Mouse (Mus musculus) midbrain, postnatal 0 days (tissue): ENCODE results near the gene Arhgap19. TPM values are rescaled to one million over a fixed set of nuclear protein-coding genes. Genes with fewer than 3 reads are reported as not detected.
"Not testable (repeated sequence)": the region's sequence is repeated elsewhere in the genome, so short reads cannot be mapped to it uniquely, and the experiment has no call there.

Experiments
- ATAC-seq: fragments of 200-750 bp; cut with Nextera tagmentation; 2 replicates; pipeline ENCODE4 v1.8.0; 2017; ENCODE audit warnings: moderate number of reproducible peaks, mild to moderate bottlenecking, moderate TSS enrichment, moderate library complexity; ENCODE audit not compliant: low FRiP score
- DNase-seq: peaks from one replicate; pipeline ENCODE4 v3.0.0-alpha.2; 2015; ENCODE audit warnings: low spot score
- H3K27ac ChIP-seq: fragments of 300-500 bp; sonication (generic); 2 replicates; pipeline ENCODE4 v1.5.1; 2014; ENCODE audit warnings: low read depth, mild to moderate bottlenecking, low read length, mixed read lengths
- H3K27me3 ChIP-seq: fragments of 300-500 bp; sonication (generic); 2 replicates; pipeline ENCODE4 v1.6.1; 2014; ENCODE audit warnings: low read length, control low read depth, mixed read lengths; ENCODE audit not compliant: insufficient read depth
- H3K36me3 ChIP-seq: fragments of 300-500 bp; sonication (generic); 2 replicates; pipeline ENCODE4 v1.6.1; 2014; ENCODE audit warnings: low read length, control low read depth, mixed read lengths; ENCODE audit not compliant: insufficient read depth
- H3K4me1 ChIP-seq: fragments of 300-500 bp; sonication (generic); 2 replicates; pipeline ENCODE4 v1.6.1; 2014; ENCODE audit warnings: mild to moderate bottlenecking, control low read depth, antibody characterized with exemption, low read length, mixed read lengths; ENCODE audit not compliant: insufficient read depth
- H3K4me2 ChIP-seq: fragments of 300-500 bp; sonication (generic); 2 replicates; pipeline ENCODE4 v1.6.1; 2014; ENCODE audit warnings: low read depth, mild to moderate bottlenecking, low read length, mixed read lengths; ENCODE audit not compliant: poor library complexity, severe bottlenecking
- H3K4me3 ChIP-seq: fragments of 300-500 bp; sonication (generic); 2 replicates; pipeline ENCODE4 v1.5.1; 2014; ENCODE audit warnings: low read depth, mild to moderate bottlenecking, low read length, moderate library complexity
- H3K9ac ChIP-seq: fragments of 300-500 bp; sonication (generic); replicated peaks from 2 replicates; pipeline ENCODE4 v1.6.1; 2014; ENCODE audit warnings: mild to moderate bottlenecking, low read length, moderate library complexity, mixed read lengths; ENCODE audit not compliant: poor library complexity, severe bottlenecking
- H3K9me3 ChIP-seq: fragments of 300-500 bp; sonication (generic); 2 replicates; pipeline ENCODE4 v1.6.1; 2016; ENCODE audit warnings: low read length, control low read depth
- CTCF ChIP-seq: IDR thresholded peaks from 2 replicates; pipeline ENCODE4 v1.5.1; 2016; ENCODE audit warnings: antibody characterized with exemption, mild to moderate bottlenecking
- WGBS: fragments of 180-500 bp; shearing (Covaris S2); extraction: QIAGEN DNeasy Blood & Tissue Kit; methylation state at CpG from one replicate; pipeline ENCODE4 v1.1.7; 2014; 5-methylcytosine and 5-hydroxymethylcytosine counted together
- polyA plus RNA-seq: library from polyadenylated mRNA; unstranded; fragments of >200 nt; fragmentation: Nextera tagmentation; extraction: Ambion mirVana; gene quantifications from 2 replicates; pipeline ENCODE4 v1.2.1, GENCODE M21; 2015
- total RNA-seq: library from RNA; depleted of rRNA; stranded (reverse); fragments of >200 nt; gene quantifications from 2 replicates; pipeline ENCODE4 v1.2.3, GENCODE M21; 2014; rRNA removed

Arhgap19 gene
- total RNA-seq = 4.5 and 5.7 TPM in 2 replicates
- polyA plus RNA-seq = 2.5 and 2.9 TPM in 2 replicates

- Histone ChIP-seq H3K9ac (peak within 1 kb of the TSS; percentile 57), H3K27ac (no peak within 1 kb of the TSS), H3K4me3 (peak within 1 kb of the TSS; percentile 80), H3K27me3 (no peaks in the 10 kb centered on the region), H3K36me3 (no peaks in the 10 kb centered on the region), H3K9me3 (no peaks in the 10 kb centered on the region), H3K4me2 (peak within 1 kb of the TSS; percentile 79), H3K4me1 (no peaks in the 10 kb centered on the region)
- DNase-seq (peak; percentile 98), ATAC-seq (peak; percentile 100)
- under 1% methylated on average over 48 of the region's 48 CpGs for WGBS
- no peak for TF ChIP-seq CTCF
Observed at GRCm38 (mm10) chr19:41801742-41802369, at the start of gene Arhgap19. Gene Arhgap19, minus strand, starts transcription at chr19:41802047.

DNA sequence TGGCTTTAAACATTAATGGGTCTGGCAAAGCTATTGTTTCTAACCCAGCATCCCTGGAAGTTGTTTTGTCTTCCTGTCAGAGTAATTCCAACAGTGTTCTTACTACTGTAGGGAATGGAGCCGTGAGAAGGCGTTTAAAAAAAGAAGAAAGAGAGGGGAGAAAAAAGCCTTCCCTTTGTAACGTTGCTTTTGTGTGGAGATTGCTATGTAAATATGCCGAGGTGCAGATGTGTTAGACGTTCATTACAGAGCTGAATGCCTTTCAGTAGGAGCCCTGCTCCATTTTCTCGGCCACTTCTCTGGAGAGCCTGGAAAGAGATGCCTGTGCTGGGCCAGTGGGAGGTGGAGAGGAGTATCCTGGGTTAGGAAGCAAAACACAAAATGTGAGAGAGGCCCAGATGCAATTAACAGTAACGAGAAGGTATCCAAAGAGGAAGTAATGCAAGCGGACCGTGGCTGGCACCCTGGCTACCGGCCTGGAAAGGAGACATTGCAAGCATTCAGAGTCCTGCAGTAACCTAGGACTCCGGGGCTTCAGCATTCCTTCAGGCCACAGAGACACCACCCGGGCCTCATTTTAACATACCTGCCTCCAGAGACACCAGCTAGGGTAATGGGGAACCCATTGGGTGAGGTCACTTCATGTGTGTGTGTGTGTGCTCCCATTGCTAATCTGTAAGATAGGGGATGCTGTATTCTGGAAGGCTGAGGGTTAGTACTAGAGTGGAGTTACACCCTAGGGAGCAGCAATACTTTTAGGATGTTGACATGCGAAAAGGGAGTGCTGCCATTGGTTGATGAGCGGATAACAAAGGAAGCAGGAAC lies 49.1 kb upstream of the Arhgap19 start:
- no peaks in the 10 kb centered on the region for H3K9me3 ChIP-seq
- H3K4me1 ChIP-seq = no peaks in the 10 kb centered on the region
- no peak overlapping the region for H3K4me2 ChIP-seq
- no peaks in the 10 kb centered on the region for H3K36me3 ChIP-seq
- TF ChIP-seq CTCF = no peak
- ATAC-seq (no peak), DNase-seq (no peak)
- H3K27me3 ChIP-seq = no peaks in the 10 kb centered on the region
- no peak overlapping the region for H3K4me3 ChIP-seq
- no peak overlapping the region for H3K9ac ChIP-seq
- H3K27ac ChIP-seq = peak overlapping the region; percentile 44; the same call in 1 of the 2 replicates
- 16% methylated on average over 14 of the region's 14 CpGs for WGBS

GRCm38 (mm10) chr19:41850021-41850718 lies 48.3 kb upstream of the Arhgap19 start:
- DNase-seq (peak; percentile 18), ATAC-seq (no peak)
- H3K4me1 ChIP-seq = no peaks in the 10 kb centered on the region
- H3K27ac ChIP-seq = 0 out of 2 replicates have a peak overlapping the region, but pooled peaks have one; percentile 44
- no peak overlapping the region for H3K9ac ChIP-seq
- no peak for TF ChIP-seq CTCF
- no peak overlapping the region for H3K4me3 ChIP-seq
- no peak overlapping the region for H3K4me2 ChIP-seq
- WGBS = 12% methylated on average over 6 of the region's 6 CpGs
- no peaks in the 10 kb centered on the region for H3K27me3 ChIP-seq
- H3K36me3 ChIP-seq = no peaks in the 10 kb centered on the region
- no peaks in the 10 kb centered on the region for H3K9me3 ChIP-seq

- ATAC-seq (peak; percentile 93), DNase-seq (peak; percentile 90)
- H3K4me1 ChIP-seq = no peaks in the 10 kb centered on the region
- no peaks in the 10 kb centered on the region for H3K36me3 ChIP-seq
- peak within 1 kb of the TSS; percentile 66 for H3K9ac ChIP-seq
- TF ChIP-seq CTCF = no peak
- H3K9me3 ChIP-seq = no peaks in the 10 kb centered on the region
- H3K27me3 ChIP-seq = no peaks in the 10 kb centered on the region
- WGBS = under 1% methylated on average over 66 of the region's 72 CpGs
- H3K27ac ChIP-seq = peak within 1 kb of the TSS; percentile 85
- peak within 1 kb of the TSS; percentile 67 for H3K4me3 ChIP-seq
- H3K4me2 ChIP-seq = peak within 1 kb of the TSS; percentile 95
Observed at GRCm38 (mm10) chr19:41847992-41848851, 46.4 kb upstream of the Arhgap19 start, which contains the start of gene Frat2. Gene Frat2, minus strand, starts transcription at chr19:41848132.

DNA sequence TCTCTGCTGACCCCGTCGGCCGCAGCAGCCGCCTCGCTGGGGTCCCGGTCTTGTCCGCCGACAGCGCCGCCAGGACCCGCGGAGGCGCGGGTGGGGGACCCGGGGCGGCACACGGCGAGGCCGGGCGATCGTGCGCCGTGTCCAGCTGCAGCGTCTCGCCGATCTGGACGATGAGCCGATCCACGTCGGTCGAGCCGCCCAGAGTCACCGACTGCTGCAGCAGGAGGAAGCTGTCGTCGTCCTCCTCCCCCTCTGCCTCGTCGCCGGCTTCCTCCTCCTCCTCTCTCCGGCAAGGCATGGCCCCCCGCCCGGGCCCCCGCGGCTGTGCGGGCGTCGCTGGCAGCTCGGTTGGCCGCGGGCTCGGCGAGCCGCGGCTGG lies 45.8 kb upstream of the Arhgap19 start:
- Histone ChIP-seq H3K27ac (peak overlapping the region; percentile 85), H3K9ac (peak overlapping the region; percentile 66), H3K4me3 (peak overlapping the region; percentile 67), H3K4me2 (peak overlapping the region; percentile 95)
- not testable (repeated sequence) for H3K36me3 ChIP-seq, H3K9me3 ChIP-seq, H3K27me3 ChIP-seq, H3K4me1 ChIP-seq
- peak; percentile 60 for DNase-seq
- peak; percentile 71 for ATAC-seq
- WGBS = under 1% methylated on average over 43 of the region's 53 CpGs
